Mouse (Mus musculus) midbrain, embryonic 13.5 days (tissue): ENCODE measurements around the gene Mvb12b. TPM values are rescaled to one million over a fixed set of nuclear protein-coding genes. Genes with fewer than 3 reads are reported as not detected.
A peak's percentile ranks its signal among the peaks of the same experiment; 100 is the strongest.

ENCODE experiments used
- ATAC-seq: fragments of 200-750 bp; cut with Nextera tagmentation; 2 replicates; pipeline ENCODE4 v1.8.0; 2017; ENCODE audit warnings: mild to moderate bottlenecking, moderate TSS enrichment, moderate library complexity
- H3K27ac ChIP-seq: fragments of 300-500 bp; sonication (generic); 2 replicates; pipeline ENCODE4 v1.5.1; 2015; ENCODE audit warnings: inconsistent platforms, mild to moderate bottlenecking, moderate library complexity
- H3K27me3 ChIP-seq: fragments of 300-500 bp; sonication (generic); 2 replicates; pipeline ENCODE4 v1.6.1; 2015; ENCODE audit warnings: mild to moderate bottlenecking, inconsistent platforms
- H3K36me3 ChIP-seq: fragments of 300-500 bp; sonication (generic); 2 replicates; pipeline ENCODE4 v1.6.1; 2015; ENCODE audit warnings: mild to moderate bottlenecking, inconsistent platforms
- H3K4me1 ChIP-seq: fragments of 300-500 bp; sonication (generic); replicated peaks from 2 replicates; pipeline ENCODE4 v1.6.1; 2015; ENCODE audit warnings: inconsistent platforms
- H3K4me2 ChIP-seq: fragments of 300-500 bp; sonication (generic); replicated peaks from 2 replicates; pipeline ENCODE4 v1.6.1; 2015; ENCODE audit warnings: moderate library complexity, mild to moderate bottlenecking, inconsistent platforms
- H3K4me3 ChIP-seq: fragments of 300-500 bp; sonication (generic); replicated peaks from 2 replicates; pipeline ENCODE4 v1.5.1; 2015; ENCODE audit warnings: mild to moderate bottlenecking, inconsistent platforms
- H3K9ac ChIP-seq: fragments of 300-500 bp; sonication (generic); replicated peaks from 2 replicates; pipeline ENCODE4 v1.6.1; 2015; ENCODE audit warnings: mild to moderate bottlenecking, inconsistent platforms
- H3K9me3 ChIP-seq: fragments of 300-500 bp; sonication (generic); 2 replicates; pipeline ENCODE4 v1.6.1; 2016; ENCODE audit warnings: mild to moderate bottlenecking, inconsistent platforms
- WGBS: fragments of 180-500 bp; shearing (Covaris S2); methylation state at CpG from one replicate; pipeline ENCODE4 v1.1.7; 2015; 5-methylcytosine and 5-hydroxymethylcytosine counted together
- polyA plus RNA-seq: library from polyadenylated mRNA; unstranded; fragments of >200 nt; fragmentation: Nextera tagmentation; extraction: Ambion mirVana; gene quantifications from 2 replicates; pipeline ENCODE4 v1.2.1, GENCODE M21; 2015

Mvb12b gene
- polyA plus RNA-seq, 1 experiment from 2014 or later, result 73.0 TPM

DNA sequence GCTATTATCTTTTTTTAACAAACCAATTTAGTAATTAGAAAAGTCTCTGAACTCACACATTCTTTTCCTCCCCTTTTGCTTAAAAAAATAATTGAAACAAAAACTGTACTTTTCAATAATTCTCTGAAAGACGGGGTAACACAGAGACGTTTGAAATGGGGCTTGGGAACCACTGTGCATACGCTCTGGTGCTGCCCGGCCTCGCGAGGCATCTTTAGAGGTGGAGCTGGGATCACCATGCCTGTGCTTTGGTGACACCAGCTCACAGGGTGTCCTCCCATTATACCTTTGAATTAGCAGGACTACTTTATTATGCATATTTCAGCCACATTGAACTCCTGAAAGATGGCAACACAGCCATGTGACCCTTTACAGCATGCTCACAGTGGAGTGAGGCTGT, 101.7 kb downstream of the Mvb12b start:
- WGBS, result 44% methylated on average over 6 of the region's 6 CpGs
- H3K36me3 ChIP-seq, result peaks cover 6% of the 10 kb centered on the region
- ATAC-seq, result no peak
- H3K4me1 ChIP-seq, result peaks cover 75% of the 10 kb centered on the region
- no peak overlapping the region for H3K4me2 ChIP-seq
- H3K9me3 ChIP-seq, result no peaks in the 10 kb centered on the region
- H3K27me3 ChIP-seq, result no peaks in the 10 kb centered on the region
- H3K9ac ChIP-seq, result no peak overlapping the region
- H3K27ac ChIP-seq, result peak overlapping the region; percentile 85
- no peak overlapping the region for H3K4me3 ChIP-seq

DNA sequence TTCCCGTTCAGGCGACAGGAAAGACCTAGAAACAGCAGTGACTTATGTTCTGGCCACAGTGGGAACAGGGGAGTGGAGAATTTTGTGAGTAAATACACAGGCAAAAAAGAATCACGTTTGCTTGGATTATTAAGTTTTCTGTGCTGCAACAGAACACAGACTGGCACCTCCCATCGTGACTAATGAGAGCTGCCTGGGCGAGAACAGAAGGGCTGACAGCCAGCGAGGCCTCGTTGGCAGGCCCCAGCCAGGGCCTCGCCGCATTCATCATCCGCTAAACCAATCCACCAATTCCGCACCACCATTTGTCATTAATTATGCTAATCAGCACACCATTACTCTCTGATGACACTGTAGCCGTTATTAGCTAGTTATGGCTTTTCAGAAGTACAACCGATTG, 102.2 kb downstream of the Mvb12b start:
- Histone ChIP-seq H3K9ac (0 out of 2 replicates have a peak overlapping the region, but pooled peaks have one; percentile 39), H3K27me3 (no peaks in the 10 kb centered on the region), H3K9me3 (no peaks in the 10 kb centered on the region), H3K4me1 (peaks cover 72% of the 10 kb centered on the region), H3K4me3 (no peak overlapping the region), H3K36me3 (peaks cover 6% of the 10 kb centered on the region), H3K27ac (peak overlapping the region; percentile 85), H3K4me2 (no peak overlapping the region)
- ATAC-seq, result peak; percentile 62
- 22% methylated on average over 13 of the region's 13 CpGs for WGBS

DNA sequence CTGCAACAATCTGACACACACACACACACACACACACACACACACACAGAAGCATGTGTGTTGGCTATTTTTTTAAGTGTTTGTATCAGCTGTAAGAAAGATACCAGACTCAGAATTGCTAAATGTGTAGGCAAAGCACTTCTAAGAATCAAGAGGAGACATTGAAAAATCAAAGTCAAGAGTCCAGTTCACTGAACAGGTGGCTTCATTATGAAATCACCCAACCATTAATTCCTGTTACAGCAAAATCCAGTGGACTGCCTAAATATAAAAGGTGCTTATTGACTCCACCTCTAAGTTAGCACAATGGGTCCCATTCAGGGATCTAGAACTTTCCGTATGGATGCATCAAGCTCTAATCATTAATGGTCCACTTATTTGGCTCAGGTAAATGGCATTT, 103.0 kb downstream of the Mvb12b start:
- Histone ChIP-seq H3K4me2 (no peak overlapping the region), H3K27me3 (no peaks in the 10 kb centered on the region), H3K27ac (no peak overlapping the region), H3K4me3 (no peak overlapping the region), H3K9me3 (no peaks in the 10 kb centered on the region), H3K4me1 (peaks cover 63% of the 10 kb centered on the region), H3K9ac (no peak overlapping the region), H3K36me3 (peaks cover 9% of the 10 kb centered on the region)
- WGBS, result 78% methylated on average over 1 of the region's 1 CpGs
- no peak for ATAC-seq

DNA sequence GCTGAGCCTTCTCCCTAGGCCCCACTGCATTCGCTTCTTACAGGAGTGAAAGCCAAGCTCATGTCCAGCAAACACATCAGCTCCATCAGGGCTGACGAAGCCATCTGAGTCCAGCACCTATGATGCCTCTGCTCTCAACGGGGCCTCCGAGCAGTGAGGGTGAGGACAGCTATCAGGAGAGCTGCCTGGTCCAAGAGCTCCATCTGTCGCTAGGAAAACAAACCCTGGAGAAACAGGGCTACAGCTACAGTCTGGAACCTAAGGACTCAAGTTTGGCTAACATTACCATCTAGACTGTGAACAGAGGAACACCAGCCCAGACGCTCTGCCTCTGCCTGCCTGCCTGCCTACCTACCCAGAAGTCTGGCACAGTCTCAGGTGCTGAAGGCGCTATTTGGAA, 104.3 kb downstream of the Mvb12b start:
- H3K27me3 ChIP-seq, result no peaks in the 10 kb centered on the region
- peaks cover 22% of the 10 kb centered on the region for H3K36me3 ChIP-seq
- peaks cover 7% of the 10 kb centered on the region for H3K9me3 ChIP-seq
- no peak for ATAC-seq
- peak overlapping the region; percentile 47; the same call in 1 of the 2 replicates for H3K27ac ChIP-seq
- peaks cover 52% of the 10 kb centered on the region for H3K4me1 ChIP-seq
- no peak overlapping the region for H3K4me3 ChIP-seq
- no peak overlapping the region for H3K4me2 ChIP-seq
- H3K9ac ChIP-seq, result no peak overlapping the region
- WGBS, result 89% methylated on average over 7 of the region's 7 CpGs

DNA sequence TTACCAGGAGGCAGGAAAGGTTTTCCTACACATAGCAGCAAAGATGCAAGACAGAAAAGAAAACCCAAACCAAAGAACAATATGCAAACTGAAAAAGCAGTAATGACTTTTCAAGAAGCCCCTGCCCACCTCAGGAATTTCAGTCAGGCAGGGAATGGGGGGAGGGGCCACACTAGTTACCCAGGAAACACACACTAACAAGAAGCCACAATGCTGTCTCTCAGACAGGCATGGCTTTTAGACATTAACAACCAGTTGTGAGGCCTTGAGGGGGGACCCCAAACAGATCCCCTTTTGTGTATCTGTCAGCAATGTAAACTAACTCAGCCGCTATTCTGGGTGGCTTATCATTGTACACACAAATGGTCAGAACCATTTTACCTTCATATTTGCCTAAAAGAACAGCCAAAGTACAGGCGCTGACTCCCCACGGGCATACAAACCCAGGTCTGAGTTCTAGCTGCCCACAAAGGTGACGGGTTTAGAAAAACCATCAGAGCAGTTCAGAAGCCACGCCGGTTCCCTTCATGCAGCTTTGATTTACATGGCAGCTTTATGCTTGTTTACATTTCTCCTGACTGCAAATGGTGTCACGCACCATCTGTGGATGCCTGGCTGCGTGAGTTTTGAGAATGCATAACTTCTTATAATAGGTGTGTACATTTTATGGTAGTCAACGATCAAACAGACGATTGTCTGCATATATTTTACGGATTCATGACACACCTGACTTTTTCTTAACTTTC, 105.9 kb downstream of the Mvb12b start:
- peaks cover 37% of the 10 kb centered on the region for H3K4me1 ChIP-seq
- H3K4me3 ChIP-seq, result no peak overlapping the region
- 47% methylated on average over 11 of the region's 11 CpGs for WGBS
- no peak overlapping the region for H3K4me2 ChIP-seq
- ATAC-seq, result no peak
- H3K9ac ChIP-seq, result 0 out of 2 replicates have a peak overlapping the region, but pooled peaks have one; percentile 19
- peaks cover 36% of the 10 kb centered on the region for H3K36me3 ChIP-seq
- peaks cover 10% of the 10 kb centered on the region for H3K9me3 ChIP-seq
- H3K27ac ChIP-seq, result peak overlapping the region; percentile 67
- H3K27me3 ChIP-seq, result no peaks in the 10 kb centered on the region

DNA sequence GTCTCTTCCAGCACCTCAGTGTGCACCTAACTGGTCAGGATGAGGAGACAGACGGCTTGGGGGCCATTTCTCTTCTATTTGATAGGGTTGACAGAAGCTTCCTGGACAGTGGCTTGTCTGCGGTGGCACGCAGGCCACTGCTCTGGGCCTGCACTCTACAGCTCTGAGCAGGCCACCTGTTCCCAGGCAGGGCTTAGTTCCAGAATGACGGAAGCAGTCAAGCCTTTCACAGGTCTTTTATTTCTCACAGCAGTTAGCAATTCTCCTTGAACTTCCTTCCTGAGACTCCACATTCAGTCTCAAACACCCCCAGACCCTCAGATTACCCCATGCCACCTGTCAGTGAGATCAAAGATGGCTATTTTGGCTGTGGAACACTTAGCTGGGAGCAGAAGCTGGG, 109.3 kb downstream of the Mvb12b start:
- Histone ChIP-seq H3K27me3 (no peaks in the 10 kb centered on the region), H3K9ac (no peak overlapping the region), H3K9me3 (peaks cover 10% of the 10 kb centered on the region), H3K27ac (no peak overlapping the region), H3K4me1 (peaks cover 27% of the 10 kb centered on the region), H3K4me2 (no peak overlapping the region), H3K4me3 (no peak overlapping the region), H3K36me3 (peaks cover 46% of the 10 kb centered on the region)
- no peak for ATAC-seq
- 96% methylated on average over 4 of the region's 4 CpGs for WGBS

DNA sequence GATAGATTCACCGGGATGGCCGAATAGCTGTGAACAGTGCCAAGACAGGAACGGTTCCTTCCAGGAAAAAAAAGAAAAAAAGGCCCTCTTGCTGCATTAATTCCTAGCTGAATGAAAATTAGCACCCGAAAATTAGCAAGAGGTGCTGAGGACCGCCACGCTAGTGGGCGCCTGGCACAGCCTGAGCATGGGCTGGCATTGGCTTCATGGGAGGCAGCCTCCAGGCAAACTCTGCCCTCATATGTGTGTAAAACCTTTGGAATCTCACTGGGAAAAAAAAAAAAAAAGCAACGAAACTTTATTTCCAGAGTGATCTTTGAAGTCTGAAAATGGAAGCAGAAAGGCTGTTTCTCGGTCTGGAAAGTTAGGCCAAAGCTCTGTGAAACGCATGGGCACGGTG, 110.7 kb downstream of the Mvb12b start:
- ATAC-seq, result no peak
- Histone ChIP-seq H3K4me3 (no peak overlapping the region), H3K36me3 (peaks cover 42% of the 10 kb centered on the region), H3K4me1 (peaks cover 35% of the 10 kb centered on the region), H3K4me2 (no peak overlapping the region), H3K27me3 (no peaks in the 10 kb centered on the region), H3K9ac (no peak overlapping the region), H3K9me3 (peaks cover 10% of the 10 kb centered on the region), H3K27ac (no peak overlapping the region)
- 98% methylated on average over 11 of the region's 11 CpGs for WGBS

DNA sequence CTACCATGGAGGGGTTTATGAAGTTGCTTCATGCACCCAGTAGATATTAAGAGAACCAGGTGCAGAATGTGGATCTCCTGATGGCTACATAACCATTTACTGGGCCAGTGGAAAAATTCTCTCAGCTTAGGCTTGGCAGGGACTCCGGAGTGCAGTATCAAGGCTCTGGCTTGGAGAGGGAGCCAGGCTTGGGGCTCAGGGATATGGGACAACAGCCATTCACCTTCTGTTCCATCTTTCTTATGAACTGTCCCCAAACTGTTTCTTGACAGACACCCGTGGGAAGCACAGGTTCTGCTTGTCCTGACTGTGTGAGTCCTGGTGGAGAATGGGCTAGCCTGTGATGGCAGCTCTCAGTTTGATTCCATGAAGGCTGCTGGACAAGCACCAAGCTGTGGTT, 112.9 kb downstream of the Mvb12b start:
- H3K27ac ChIP-seq, result no peak overlapping the region
- WGBS, result 90% methylated on average over 2 of the region's 2 CpGs
- H3K4me3 ChIP-seq, result no peak overlapping the region
- H3K9ac ChIP-seq, result no peak overlapping the region
- H3K4me2 ChIP-seq, result no peak overlapping the region
- peaks cover 10% of the 10 kb centered on the region for H3K9me3 ChIP-seq
- peaks cover 34% of the 10 kb centered on the region for H3K4me1 ChIP-seq
- no peaks in the 10 kb centered on the region for H3K27me3 ChIP-seq
- ATAC-seq, result no peak
- H3K36me3 ChIP-seq, result peaks cover 41% of the 10 kb centered on the region

DNA sequence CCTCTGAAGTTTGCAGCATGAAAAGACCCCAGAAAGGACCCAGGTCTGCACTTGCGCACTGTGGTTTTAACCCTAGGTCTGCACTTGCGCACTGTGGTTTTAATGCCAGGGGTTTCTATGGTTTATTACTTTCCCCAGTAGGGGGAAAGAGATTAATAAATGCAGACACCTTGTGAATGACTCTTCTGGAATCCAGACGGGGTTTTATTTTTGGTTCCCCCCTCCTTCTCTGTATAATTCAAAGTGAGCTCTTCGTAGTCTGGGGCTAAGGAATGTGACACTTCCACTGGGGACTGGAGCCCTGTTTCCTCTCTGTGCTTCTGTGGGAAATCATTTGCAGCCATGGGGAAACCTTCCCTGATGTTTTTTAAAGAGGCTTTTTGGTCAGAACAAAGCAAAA, 113.6 kb downstream of the Mvb12b start:
- 63% methylated on average over 4 of the region's 4 CpGs for WGBS
- Histone ChIP-seq H3K27me3 (no peaks in the 10 kb centered on the region), H3K36me3 (peaks cover 33% of the 10 kb centered on the region), H3K9me3 (peaks cover 10% of the 10 kb centered on the region), H3K4me3 (no peak overlapping the region), H3K4me2 (no peak overlapping the region), H3K4me1 (peaks cover 39% of the 10 kb centered on the region), H3K27ac (0 out of 2 replicates have a peak overlapping the region, but pooled peaks have one; percentile 10), H3K9ac (no peak overlapping the region)
- ATAC-seq, result no peak

DNA sequence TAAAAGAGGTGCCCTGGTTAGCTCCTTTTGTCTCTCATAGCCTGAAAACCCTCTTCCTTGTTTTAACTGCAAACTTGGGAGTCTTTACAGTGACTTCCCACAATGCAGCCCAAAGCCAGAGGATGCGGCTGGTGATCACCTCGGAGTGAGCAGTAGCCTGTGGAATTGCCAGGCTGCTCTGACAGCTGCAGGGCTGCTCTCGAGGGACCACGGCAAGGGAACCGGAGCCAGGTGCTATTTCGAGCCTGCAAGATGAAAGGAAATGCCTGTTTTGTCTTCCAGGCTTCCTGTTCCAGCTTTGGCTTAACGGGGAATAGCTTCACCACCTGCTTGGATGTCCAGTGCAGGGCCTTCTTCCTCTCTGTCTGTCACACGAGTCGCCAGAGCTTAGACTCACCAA, 115.3 kb downstream of the Mvb12b start:
- Histone ChIP-seq H3K4me3 (no peak overlapping the region), H3K27me3 (no peaks in the 10 kb centered on the region), H3K4me2 (no peak overlapping the region), H3K4me1 (peaks cover 43% of the 10 kb centered on the region), H3K27ac (peak overlapping the region; percentile 75), H3K9ac (no peak overlapping the region; the same call in 1 of the 2 replicates), H3K36me3 (peaks cover 16% of the 10 kb centered on the region), H3K9me3 (no peaks in the 10 kb centered on the region)
- ATAC-seq, result no peak
- 56% methylated on average over 9 of the region's 9 CpGs for WGBS

DNA sequence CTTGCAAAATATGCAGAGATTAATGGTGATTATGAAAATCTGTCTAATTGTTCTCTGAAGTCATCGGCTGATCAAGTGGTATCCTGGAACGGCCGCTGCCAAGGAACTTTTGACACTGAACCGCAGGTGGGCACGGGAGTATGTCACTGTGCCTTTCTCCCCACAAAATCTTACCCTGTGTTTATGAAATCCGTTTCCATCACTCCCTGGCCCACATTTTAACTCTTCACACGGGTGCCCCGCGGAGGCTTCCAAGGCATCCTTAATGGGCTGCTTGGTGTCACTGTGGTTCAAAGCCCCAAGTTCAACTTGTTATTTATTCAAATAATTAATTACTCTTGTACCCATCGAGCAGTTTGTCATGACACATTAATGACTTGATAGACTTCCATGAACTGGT, 116.4 kb downstream of the Mvb12b start:
- no peaks in the 10 kb centered on the region for H3K27me3 ChIP-seq
- H3K36me3 ChIP-seq, result peaks cover 10% of the 10 kb centered on the region
- 66% methylated on average over 10 of the region's 10 CpGs for WGBS
- peak overlapping the region; percentile 75; the same call in 1 of the 2 replicates for H3K27ac ChIP-seq
- H3K4me3 ChIP-seq, result no peak overlapping the region
- no peak overlapping the region for H3K9ac ChIP-seq
- no peaks in the 10 kb centered on the region for H3K9me3 ChIP-seq
- H3K4me1 ChIP-seq, result peaks cover 43% of the 10 kb centered on the region
- ATAC-seq, result no peak
- H3K4me2 ChIP-seq, result no peak overlapping the region

DNA sequence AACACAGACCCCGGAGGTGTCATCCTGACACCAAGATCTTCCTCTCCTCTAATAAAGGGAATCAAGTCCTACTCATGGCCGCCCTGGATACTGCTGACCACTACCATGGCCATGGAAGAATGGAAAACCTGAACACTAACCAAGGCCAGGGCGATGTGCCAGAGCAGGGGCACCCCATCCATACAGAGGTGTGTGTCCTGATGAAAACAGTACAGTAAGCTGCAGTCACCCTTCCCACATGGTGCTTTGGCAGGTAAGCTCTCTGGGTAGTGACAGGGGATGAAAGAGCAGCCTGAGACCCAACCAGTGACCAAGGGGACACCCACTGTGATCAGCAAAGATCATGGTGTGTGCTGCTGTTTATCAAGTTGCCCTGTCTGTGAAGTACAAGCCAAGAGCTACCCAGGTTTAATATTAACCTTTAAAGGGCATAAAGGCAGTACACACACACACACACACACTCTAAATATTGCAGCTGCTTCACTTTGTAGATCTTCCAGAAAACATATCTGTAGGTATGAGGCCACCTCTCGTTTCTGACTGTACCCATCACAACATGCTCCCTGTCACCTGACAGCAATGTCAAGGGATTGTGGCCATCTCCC, 117.1 kb downstream of the Mvb12b start:
- no peak for ATAC-seq
- Histone ChIP-seq H3K9me3 (no peaks in the 10 kb centered on the region), H3K36me3 (peaks cover 10% of the 10 kb centered on the region), H3K27me3 (no peaks in the 10 kb centered on the region), H3K27ac (0 out of 2 replicates have a peak overlapping the region, but pooled peaks have one; percentile 19), H3K4me3 (no peak overlapping the region), H3K4me2 (no peak overlapping the region), H3K9ac (no peak overlapping the region), H3K4me1 (peaks cover 43% of the 10 kb centered on the region)
- WGBS, result 89% methylated on average over 4 of the region's 4 CpGs
